Mouse (Mus musculus) layer of hippocampus, adult 9-11 months (tissue): Measurements from ENCODE around the gene Krtap6-1.
"Not testable (repeated sequence)": the region's sequence is repeated elsewhere in the genome, so short reads cannot be mapped to it uniquely, and the experiment has no call there.

ENCODE experiments used
- DNase-seq: peaks from one replicate; pipeline ENCODE4 v3.0.0; 2022

Krtap6-1 gene

GRCm38 (mm10) chr16:89031399-89031798 lies at the start of gene Krtap6-1:
Gene Krtap6-1 (plus strand): TSS chr16:89031699.
- not testable (repeated sequence) for DNase-seq

GRCm38 (mm10) chr16:89010659-89011058 lies 20.8 kb upstream of the Krtap6-1 start, which contains the start of gene Krtap22-2:
Gene Krtap22-2 (minus strand): TSS chr16:89010759.
- no peak for DNase-seq

GRCm38 (mm10) chr16:89013973-89014372 lies 17.5 kb upstream of the Krtap6-1 start:
- DNase-seq, result no peak

GRCm38 (mm10) chr16:89014984-89015383 lies 16.5 kb upstream of the Krtap6-1 start, which contains the start of gene Gm10229:
Gene Gm10229 (plus strand): TSS chr16:89015284.
- DNase-seq, result not testable (repeated sequence)

- DNase-seq, result not testable (repeated sequence)
These were observed 9.9 kb downstream of the Krtap6-1 start, which contains the start of gene Gm10228 for GRCm38 (mm10) chr16:89041372-89041771. Gene Gm10228 (minus strand): TSS chr16:89041472.

GRCm38 (mm10) chr16:89047783-89048182 lies 16.3 kb downstream of the Krtap6-1 start, which contains the start of gene Krtap6-5:
Gene Krtap6-5 (minus strand): TSS chr16:89047883.
- DNase-seq, result no peak

GRCm38 (mm10) chr16:89063902-89064301 lies 32.4 kb downstream of the Krtap6-1 start, which contains the start of gene 1110025L11Rik:
Gene 1110025L11Rik (minus strand): TSS chr16:89064002.
- not testable (repeated sequence) for DNase-seq

GRCm38 (mm10) chr16:89071041-89071440 lies 39.5 kb downstream of the Krtap6-1 start:
- DNase-seq, result not testable (repeated sequence)
